Mouse (Mus musculus) embryonic facial prominence, embryonic 15.5 days (tissue): ENCODE data around the gene Mb21d2. TPM values are rescaled to one million over a fixed set of nuclear protein-coding genes. Genes with fewer than 3 reads are reported as not detected.
A peak's percentile ranks its signal among the peaks of the same experiment; 100 is the strongest.

Experiments
- ATAC-seq: fragments of 200-750 bp; cut with Nextera tagmentation; 2 replicates; pipeline ENCODE4 v1.8.0; 2017; ENCODE audit warnings: low read depth, moderate TSS enrichment; ENCODE audit not compliant: insufficient number of reproducible peaks, low FRiP score, low TSS enrichment
- H3K27ac ChIP-seq: fragments of 300-500 bp; sonication (generic); replicated peaks from 2 replicates; pipeline ENCODE4 v1.5.1; 2015; ENCODE audit warnings: mild to moderate bottlenecking, inconsistent platforms
- H3K27me3 ChIP-seq: fragments of 300-500 bp; sonication (generic); 2 replicates; pipeline ENCODE4 v1.6.1; 2015; ENCODE audit warnings: inconsistent platforms
- H3K36me3 ChIP-seq: fragments of 300-500 bp; sonication (generic); 2 replicates; pipeline ENCODE4 v1.6.1; 2015; ENCODE audit warnings: mild to moderate bottlenecking, inconsistent platforms
- H3K4me1 ChIP-seq: fragments of 300-500 bp; sonication (generic); 2 replicates; pipeline ENCODE4 v1.6.1; 2015; ENCODE audit warnings: inconsistent platforms
- H3K4me2 ChIP-seq: fragments of 300-500 bp; sonication (generic); replicated peaks from 2 replicates; pipeline ENCODE4 v1.6.1; 2015; ENCODE audit warnings: mild to moderate bottlenecking, inconsistent platforms
- H3K4me3 ChIP-seq: fragments of 300-500 bp; sonication (generic); replicated peaks from 2 replicates; pipeline ENCODE4 v1.5.1; 2015; ENCODE audit warnings: mild to moderate bottlenecking, inconsistent platforms
- H3K9ac ChIP-seq: fragments of 300-500 bp; sonication (generic); 2 replicates; pipeline ENCODE4 v1.6.1; 2015; ENCODE audit warnings: inconsistent platforms
- H3K9me3 ChIP-seq: fragments of 300-500 bp; sonication (generic); replicated peaks from 2 replicates; pipeline ENCODE4 v1.6.1; 2016; ENCODE audit warnings: inconsistent platforms
- WGBS: fragments of 180-500 bp; shearing (Covaris S2); methylation state at CpG from one replicate; pipeline ENCODE4 v1.1.7; 2015; 5-methylcytosine and 5-hydroxymethylcytosine counted together
- polyA plus RNA-seq: library from polyadenylated mRNA; unstranded; fragments of >200 nt; fragmentation: Nextera tagmentation; extraction: Ambion mirVana; gene quantifications from 2 replicates; pipeline ENCODE4 v1.2.1, GENCODE M21; 2015

Gene Mb21d2
- 6.0 and 6.2 TPM in 2 replicates for polyA plus RNA-seq

DNA sequence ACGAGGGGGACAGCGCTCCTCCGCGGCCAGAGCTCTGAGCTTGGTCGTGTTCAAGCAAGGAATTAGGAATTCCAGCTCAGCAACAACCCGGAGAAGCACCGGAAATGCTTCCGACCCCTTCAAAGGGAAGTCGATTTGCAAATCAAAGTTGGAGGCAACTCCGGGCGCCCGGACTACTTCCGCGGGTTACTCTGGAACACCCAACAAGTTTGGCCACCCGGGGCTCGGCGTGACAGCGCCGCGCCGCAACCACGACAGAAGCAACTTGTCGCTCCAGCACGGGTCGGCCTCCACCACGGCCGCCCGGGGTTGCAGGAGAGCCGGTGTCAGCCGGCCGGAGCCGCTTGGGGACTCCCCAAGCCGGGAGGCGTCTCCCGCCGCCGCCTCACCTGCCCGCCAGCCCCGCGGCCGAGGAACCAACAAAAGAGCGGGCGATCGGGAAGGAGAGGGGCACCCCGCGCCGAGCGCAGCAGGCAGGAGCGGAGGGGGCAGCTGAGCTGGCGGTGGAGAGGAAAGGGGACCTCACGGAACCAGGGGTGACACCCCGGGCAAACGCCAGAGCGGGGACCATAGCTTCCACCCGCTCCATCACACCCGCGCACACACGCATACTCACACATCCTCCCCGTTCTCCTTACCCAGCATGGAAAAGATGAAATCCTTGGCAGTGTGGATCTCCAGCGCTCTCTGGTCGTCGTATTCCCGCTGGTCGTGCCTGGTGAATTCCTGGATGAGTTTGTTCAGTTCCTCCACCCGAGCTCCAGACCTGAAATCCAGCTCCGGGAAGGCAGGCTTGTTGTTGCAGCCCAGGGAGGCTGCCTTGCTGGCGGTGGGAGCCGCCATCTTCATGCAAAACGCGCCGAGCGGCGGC lies at the start of gene Mb21d2:
Mb21d2 (minus strand) TSS at position 859 of the 871 bp plus-strand sequence.
- WGBS: under 1% methylated on average over 73 of the region's 73 CpGs
- Histone ChIP-seq H3K36me3 (no peaks in the 10 kb centered on the region), H3K9ac (peak within 1 kb of the TSS; percentile 70), H3K4me2 (peak within 1 kb of the TSS; percentile 89), H3K4me1 (peaks cover 12% of the 10 kb centered on the region), H3K27me3 (no peaks in the 10 kb centered on the region), H3K9me3 (no peaks in the 10 kb centered on the region), H3K4me3 (peak within 1 kb of the TSS; percentile 85), H3K27ac (peak within 1 kb of the TSS; percentile 87)
- peak; percentile 37; the same call in 1 of the 2 replicates for ATAC-seq

DNA sequence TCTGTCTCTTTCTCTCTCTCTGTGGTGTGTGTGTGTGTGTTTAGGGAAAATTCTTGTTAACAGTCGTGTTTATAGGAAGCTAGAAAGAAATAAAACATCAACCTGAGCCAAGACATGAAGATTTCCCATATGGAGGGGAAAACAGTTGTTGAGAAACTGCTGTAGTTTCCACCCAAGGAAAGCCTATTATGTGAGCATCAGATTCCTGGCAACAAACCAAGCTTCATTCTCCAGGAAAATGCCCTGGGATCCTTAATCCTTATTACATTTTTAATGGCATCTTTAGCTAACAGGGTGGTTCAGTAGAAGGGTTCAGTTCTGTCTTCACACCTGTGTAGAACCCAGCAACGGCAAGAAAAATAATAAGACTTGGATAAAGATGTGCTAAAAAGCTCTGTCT lies 36.8 kb upstream of the Mb21d2 start:
- no peak overlapping the region for H3K9ac ChIP-seq
- no peak overlapping the region for H3K4me2 ChIP-seq
- 58% methylated on average over 2 of the region's 2 CpGs for whole genome bisulfite sequencing
- no peaks in the 10 kb centered on the region for H3K9me3 ChIP-seq
- no peak overlapping the region for H3K27ac ChIP-seq
- H3K27me3 ChIP-seq: no peaks in the 10 kb centered on the region
- no peak for ATAC-seq
- no peaks in the 10 kb centered on the region for H3K36me3 ChIP-seq
- no peaks in the 10 kb centered on the region for H3K4me1 ChIP-seq
- H3K4me3 ChIP-seq: no peak overlapping the region

GRCm38 (mm10) chr16:28964048-28964447 lies 34.6 kb upstream of the Mb21d2 start:
- Histone ChIP-seq H3K4me2 (no peak overlapping the region), H3K4me3 (no peak overlapping the region), H3K36me3 (no peaks in the 10 kb centered on the region), H3K9ac (no peak overlapping the region), H3K4me1 (no peaks in the 10 kb centered on the region), H3K9me3 (no peaks in the 10 kb centered on the region), H3K27ac (no peak overlapping the region), H3K27me3 (no peaks in the 10 kb centered on the region)
- WGBS: 54% methylated on average over 4 of the region's 4 CpGs
- no peak for ATAC-seq

- Histone ChIP-seq H3K27me3 (no peaks in the 10 kb centered on the region), H3K9ac (no peak overlapping the region), H3K4me1 (no peaks in the 10 kb centered on the region), H3K9me3 (no peaks in the 10 kb centered on the region), H3K36me3 (no peaks in the 10 kb centered on the region), H3K4me2 (no peak overlapping the region), H3K27ac (no peak overlapping the region), H3K4me3 (no peak overlapping the region)
- ATAC-seq: no peak
Observed at GRCm38 (mm10) chr16:28962987-28963386, 33.5 kb upstream of the Mb21d2 start.

- Histone ChIP-seq H3K27ac (no peak overlapping the region), H3K4me3 (no peak overlapping the region), H3K27me3 (no peaks in the 10 kb centered on the region), H3K4me1 (no peaks in the 10 kb centered on the region), H3K9me3 (no peaks in the 10 kb centered on the region), H3K4me2 (no peak overlapping the region), H3K36me3 (no peaks in the 10 kb centered on the region), H3K9ac (no peak overlapping the region)
- ATAC-seq: no peak
- 73% methylated on average over 5 of the region's 5 CpGs for WGBS
Observed at GRCm38 (mm10) chr16:28949810-28950209, 20.3 kb upstream of the Mb21d2 start.

- no peak overlapping the region for H3K4me2 ChIP-seq
- no peaks in the 10 kb centered on the region for H3K36me3 ChIP-seq
- no peaks in the 10 kb centered on the region for H3K27me3 ChIP-seq
- no peak overlapping the region for H3K9ac ChIP-seq
- no peak overlapping the region for H3K4me3 ChIP-seq
- H3K4me1 ChIP-seq: no peaks in the 10 kb centered on the region
- H3K27ac ChIP-seq: no peak overlapping the region
- no peaks in the 10 kb centered on the region for H3K9me3 ChIP-seq
- 60% methylated on average over 2 of the region's 2 CpGs for WGBS
- no peak for ATAC-seq
Observed at GRCm38 (mm10) chr16:28943254-28943653, 13.8 kb upstream of the Mb21d2 start.

- ATAC-seq: no peak
- Histone ChIP-seq H3K9ac (no peak overlapping the region), H3K9me3 (no peaks in the 10 kb centered on the region), H3K4me1 (no peaks in the 10 kb centered on the region), H3K27ac (no peak overlapping the region), H3K27me3 (no peaks in the 10 kb centered on the region), H3K4me2 (no peak overlapping the region), H3K36me3 (no peaks in the 10 kb centered on the region), H3K4me3 (no peak overlapping the region)
- WGBS: 33% methylated on average over 7 of the region's 7 CpGs
Observed at GRCm38 (mm10) chr16:28936181-28936792, 6.8 kb upstream of the Mb21d2 start.

DNA sequence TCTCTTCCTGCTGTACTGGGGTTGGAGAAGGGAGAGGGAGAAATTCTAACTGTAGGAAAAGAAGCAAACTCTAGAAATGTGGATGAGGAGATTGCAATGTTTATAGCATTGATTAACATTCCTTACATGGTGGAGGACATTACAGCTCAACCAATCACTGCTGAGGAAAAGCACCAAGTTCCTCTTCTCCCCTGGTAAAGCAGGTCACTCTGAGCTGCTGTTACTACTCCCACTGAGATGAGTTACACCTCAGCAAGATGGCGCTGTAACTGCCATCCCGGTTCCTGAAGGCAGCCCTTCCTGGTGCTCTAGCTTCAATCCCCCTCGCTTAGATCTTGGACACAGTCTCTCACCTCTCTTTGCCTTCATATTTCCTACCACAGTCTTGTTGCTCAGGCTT lies 6.2 kb upstream of the Mb21d2 start:
- ATAC-seq: no peak
- H3K36me3 ChIP-seq: no peaks in the 10 kb centered on the region
- 79% methylated on average over 3 of the region's 3 CpGs for WGBS
- no peak overlapping the region for H3K4me3 ChIP-seq
- no peak overlapping the region for H3K9ac ChIP-seq
- H3K27ac ChIP-seq: no peak overlapping the region
- H3K9me3 ChIP-seq: no peaks in the 10 kb centered on the region
- no peak overlapping the region for H3K4me2 ChIP-seq
- no peaks in the 10 kb centered on the region for H3K4me1 ChIP-seq
- H3K27me3 ChIP-seq: no peaks in the 10 kb centered on the region

GRCm38 (mm10) chr16:28931213-28931612 lies 1.7 kb upstream of the Mb21d2 start:
- H3K4me2 ChIP-seq: no peak overlapping the region
- 54% methylated on average over 2 of the region's 2 CpGs for WGBS
- no peaks in the 10 kb centered on the region for H3K9me3 ChIP-seq
- H3K27ac ChIP-seq: no peak overlapping the region
- no peaks in the 10 kb centered on the region for H3K27me3 ChIP-seq
- no peak overlapping the region for H3K4me3 ChIP-seq
- H3K36me3 ChIP-seq: no peaks in the 10 kb centered on the region
- peaks cover 12% of the 10 kb centered on the region for H3K4me1 ChIP-seq
- no peak overlapping the region for H3K9ac ChIP-seq
- no peak for ATAC-seq

- Histone ChIP-seq H3K9me3 (no peaks in the 10 kb centered on the region), H3K36me3 (no peaks in the 10 kb centered on the region), H3K27ac (no peak overlapping the region), H3K4me2 (peak overlapping the region; percentile 89), H3K4me1 (peaks cover 12% of the 10 kb centered on the region), H3K4me3 (peak overlapping the region; percentile 85), H3K27me3 (no peaks in the 10 kb centered on the region), H3K9ac (no peak overlapping the region)
- ATAC-seq: no peak
- WGBS: 12% methylated on average over 5 of the region's 5 CpGs
Observed at GRCm38 (mm10) chr16:28930426-28930825, 953 bp upstream of the Mb21d2 start.

DNA sequence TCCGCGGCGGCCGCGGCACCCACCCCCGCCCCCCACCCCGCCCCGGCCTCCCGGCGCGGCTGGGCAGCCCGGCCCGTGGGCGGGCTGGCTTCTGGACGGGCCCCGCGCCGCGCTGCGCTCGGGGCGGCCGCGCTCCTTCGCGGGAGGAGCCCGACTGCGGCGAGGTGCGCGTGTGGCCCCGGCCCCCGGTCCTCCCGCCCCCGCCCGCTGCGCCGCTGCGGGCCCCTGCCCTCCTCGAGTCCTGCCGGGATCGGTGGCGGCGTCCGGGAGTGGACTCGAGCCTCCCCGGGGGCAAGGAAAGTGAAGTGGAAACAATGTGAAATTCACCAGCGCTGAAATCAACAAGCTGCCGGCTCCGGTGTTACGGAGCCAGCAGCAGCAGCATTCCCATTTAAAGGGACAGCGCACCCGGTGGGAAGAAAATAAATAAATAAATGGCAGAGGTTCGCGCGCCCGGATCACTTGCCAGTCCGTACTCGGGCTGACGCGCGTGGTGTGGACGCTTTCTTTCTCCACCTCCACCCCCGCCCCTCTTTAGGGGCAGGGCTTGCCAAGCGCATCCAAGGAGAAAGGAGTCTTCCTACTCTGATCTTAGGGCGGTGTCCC lies 316 bp upstream of the Mb21d2 start:
- under 1% methylated on average over 47 of the region's 66 CpGs for WGBS
- ATAC-seq: peak; percentile 73
- H3K36me3 ChIP-seq: no peaks in the 10 kb centered on the region
- H3K9ac ChIP-seq: peak overlapping the region; percentile 70
- H3K9me3 ChIP-seq: no peaks in the 10 kb centered on the region
- H3K27me3 ChIP-seq: no peaks in the 10 kb centered on the region
- H3K4me2 ChIP-seq: peak overlapping the region; percentile 89
- peak overlapping the region; percentile 85 for H3K4me3 ChIP-seq
- peaks cover 12% of the 10 kb centered on the region for H3K4me1 ChIP-seq
- H3K27ac ChIP-seq: peak overlapping the region; percentile 87
